Mouse (Mus musculus) megakaryocyte, adult 5-6 weeks (primary cell): ENCODE measurements around the gene Lax1. TPM values are rescaled to one million over a fixed set of nuclear protein-coding genes. Genes with fewer than 3 reads are reported as not detected.
A peak's percentile ranks its signal among the peaks of the same experiment; 100 is the strongest.
"Not testable (repeated sequence)": the region's sequence is repeated elsewhere in the genome, so short reads cannot be mapped to it uniquely, and the experiment has no call there.

Experiments used
- ATAC-seq: 2 replicates; pipeline ENCODE4 v1.8.0; 2016; ENCODE audit warnings: mild to moderate bottlenecking, inconsistent platforms; ENCODE audit not compliant: poor library complexity, severe bottlenecking
- total RNA-seq, 2 experiments: library from RNA; stranded (forward) in 1 of 2; stranded (reverse) in 1 of 2; fragments of 153-499, 151-499 nt in 1 of 2; fragments of 221-1000, 200-1000 nt in 1 of 2; gene quantifications; 2 replicates each; pipeline versions ENCODE4 v1.2.3 to v1.2.4; 2015 to 2017

Lax1 gene
- total RNA-seq, 2 experiments from 2014 or later, result 1.0 to 1.8 TPM

GRCm38 (mm10) chr1:133691046-133691445, 1.1 kb upstream of the Lax1 start:
- no peak for ATAC-seq

- no peak for ATAC-seq
These were observed 1.6 kb downstream of the Lax1 start for GRCm38 (mm10) chr1:133688301-133688700.

GRCm38 (mm10) chr1:133685749-133686519, 4.0 kb downstream of the Lax1 start:
- ATAC-seq, result peak; percentile 39

GRCm38 (mm10) chr1:133671801-133672200, 18.1 kb downstream of the Lax1 start:
- no peak for ATAC-seq

- no peak for ATAC-seq
These were observed 18.6 kb downstream of the Lax1 start for GRCm38 (mm10) chr1:133671266-133671665.

- ATAC-seq, result no peak
These were observed 19.1 kb downstream of the Lax1 start for GRCm38 (mm10) chr1:133670776-133671175.

GRCm38 (mm10) chr1:133670190-133670589, 19.7 kb downstream of the Lax1 start:
- ATAC-seq, result no peak

GRCm38 (mm10) chr1:133668618-133669017, 21.3 kb downstream of the Lax1 start:
- no peak for ATAC-seq

- no peak for ATAC-seq
These were observed 22.2 kb downstream of the Lax1 start for GRCm38 (mm10) chr1:133667721-133668120.

GRCm38 (mm10) chr1:133665713-133666112, 24.2 kb downstream of the Lax1 start:
- not testable (repeated sequence) for ATAC-seq

GRCm38 (mm10) chr1:133664203-133664970, 25.5 kb downstream of the Lax1 start:
- ATAC-seq, result no peak

- no peak for ATAC-seq
These were observed 26.5 kb downstream of the Lax1 start for GRCm38 (mm10) chr1:133663427-133663826.

GRCm38 (mm10) chr1:133662941-133663340, 27.0 kb downstream of the Lax1 start:
- ATAC-seq, result no peak

GRCm38 (mm10) chr1:133661203-133661933, 28.5 kb downstream of the Lax1 start, which contains the start of gene Gm38394:
Gene Gm38394 (minus strand): TSS chr1:133661318.
- ATAC-seq, result peak; percentile 100

GRCm38 (mm10) chr1:133660466-133661202, 29.3 kb downstream of the Lax1 start, which contains the start of gene Zbed6:
Gene Zbed6 (minus strand): TSS chr1:133660885.
- peak; percentile 53 for ATAC-seq

- no peak for ATAC-seq
These were observed 31.0 kb downstream of the Lax1 start for GRCm38 (mm10) chr1:133658878-133659277.

- no peak for ATAC-seq
These were observed 33.1 kb downstream of the Lax1 start for GRCm38 (mm10) chr1:133656811-133657210.

GRCm38 (mm10) chr1:133653033-133653432, 36.9 kb downstream of the Lax1 start:
- ATAC-seq, result no peak

- no peak for ATAC-seq
These were observed 39.4 kb downstream of the Lax1 start for GRCm38 (mm10) chr1:133650288-133651055.

- no peak for ATAC-seq
These were observed 44.3 kb downstream of the Lax1 start for GRCm38 (mm10) chr1:133645652-133646051.
